Mouse (Mus musculus): Measurements from ENCODE around the gene Dand5.

The Dand5 gene

GRCm38 (mm10) chr8:84770100-84770953 lies 52.3 kb downstream of the Dand5 start:
- DNase-seq (ENCODE audit: low read depth) = peak; percentile 37

GRCm38 (mm10) chr8:84769324-84769723 lies 53.3 kb downstream of the Dand5 start:
- no peak for DNase-seq (ENCODE audit: low read depth)

DNA sequence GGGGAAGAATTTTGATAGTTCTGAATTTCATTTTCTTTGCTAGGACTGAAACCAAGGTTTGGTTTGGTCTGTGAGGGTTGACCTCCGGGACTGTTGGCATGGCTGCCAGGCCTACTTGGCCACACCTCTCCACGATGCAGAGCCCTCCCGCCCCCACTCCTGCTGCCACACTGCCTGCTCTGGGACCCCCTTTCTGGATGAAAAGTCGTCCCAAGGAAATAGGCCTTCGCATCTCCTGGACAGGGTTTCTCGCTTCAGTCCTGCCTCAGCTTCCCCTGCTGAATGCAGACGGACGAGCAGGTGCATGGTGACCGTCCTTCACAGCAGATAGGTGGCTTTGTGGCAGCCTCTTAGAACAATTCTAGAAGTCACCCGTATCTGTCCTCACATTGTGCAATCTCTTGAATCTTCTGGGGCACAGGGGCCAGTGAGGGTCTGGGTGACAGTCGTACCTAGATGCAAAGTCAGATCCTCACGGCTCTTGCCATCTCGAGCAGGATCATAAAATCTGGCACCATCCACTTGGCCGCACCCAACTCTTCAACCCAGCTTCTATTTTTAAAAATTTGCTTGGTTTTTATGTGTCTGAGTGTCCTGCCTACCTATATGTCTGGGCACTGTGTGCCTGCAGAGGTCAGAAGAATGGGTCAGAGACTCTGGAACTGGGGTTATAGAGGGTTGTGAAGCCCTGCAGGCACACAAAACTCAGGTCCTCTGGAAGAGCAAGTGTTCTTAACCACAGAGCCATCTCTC lies 54.1 kb downstream of the Dand5 start:
- no peak for DNase-seq (ENCODE audit: low read depth)

- no peak for DNase-seq (ENCODE audit: low read depth)
These were observed 55.4 kb downstream of the Dand5 start for GRCm38 (mm10) chr8:84767221-84767620.

DNA sequence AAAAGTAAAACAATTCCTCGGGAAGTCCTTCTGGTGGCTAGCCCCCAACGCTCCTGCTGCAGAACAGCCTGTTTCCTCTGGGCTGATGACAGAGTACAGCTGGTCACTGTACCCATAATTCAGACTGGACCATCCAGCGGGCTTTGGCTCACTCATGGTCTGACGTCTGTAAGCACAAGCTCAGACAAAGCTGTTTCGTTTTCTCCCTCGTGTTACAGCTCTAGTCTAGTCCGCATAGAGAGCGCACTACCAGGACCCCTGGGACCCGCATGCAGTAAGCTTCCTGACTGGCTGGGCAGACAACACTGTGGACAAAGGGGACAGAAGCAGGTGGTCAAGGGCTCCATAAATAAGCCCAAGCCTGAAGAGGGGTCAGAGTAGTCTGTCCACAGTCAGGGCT lies 56.2 kb downstream of the Dand5 start:
- DNase-seq (ENCODE audit: low read depth) = no peak

DNA sequence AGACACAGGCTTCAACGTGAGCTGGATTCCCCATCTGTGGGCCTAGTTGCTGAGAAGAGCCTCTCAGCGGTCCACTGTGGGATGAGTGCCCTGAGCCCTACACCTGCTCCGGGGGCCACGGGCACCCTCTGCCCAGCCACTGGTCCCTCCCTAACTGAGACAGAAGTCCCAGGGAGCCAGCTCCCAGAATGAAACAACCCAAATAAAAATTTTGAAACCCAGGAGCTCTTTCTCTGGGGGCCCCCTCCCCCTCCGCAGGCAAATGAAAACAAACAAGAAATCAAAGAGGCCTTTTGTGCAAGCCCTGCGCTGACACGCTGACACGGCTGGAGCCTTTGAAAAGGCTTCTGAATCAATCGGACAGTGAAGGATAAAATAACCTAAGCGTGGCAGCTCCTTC lies 57.0 kb downstream of the Dand5 start:
- DNase-seq (ENCODE audit: low read depth) = no peak
